Mouse (Mus musculus) forelimb bud, embryonic 11.5 days (tissue): ENCODE data around the gene Magi1.
A peak's percentile ranks its signal among the peaks of the same experiment; 100 is the strongest.

Experiments used
- DNase-seq: peaks from one replicate; pipeline ENCODE4 v3.0.0-alpha.2; 2012; ENCODE audit warnings: low read depth, low spot score

Gene Magi1

GRCm38 (mm10) chr6:94283318-94284061 is at the start of gene Magi1:
Gene Magi1, minus strand, starts transcription at chr6:94283917.
- DNase-seq: peak; percentile 97

GRCm38 (mm10) chr6:94327143-94327542 is 43.4 kb upstream of the Magi1 start:
- DNase-seq: no peak

- no peak for DNase-seq
Measured at GRCm38 (mm10) chr6:94316886-94317285, 33.2 kb upstream of the Magi1 start.

- no peak for DNase-seq
Measured at GRCm38 (mm10) chr6:94312285-94312684, 28.6 kb upstream of the Magi1 start.

GRCm38 (mm10) chr6:94308498-94308897 is 24.8 kb upstream of the Magi1 start:
- no peak for DNase-seq

GRCm38 (mm10) chr6:94303512-94303911 is 19.8 kb upstream of the Magi1 start:
- no peak for DNase-seq

GRCm38 (mm10) chr6:94301804-94302203 is 18.1 kb upstream of the Magi1 start:
- no peak for DNase-seq

GRCm38 (mm10) chr6:94300562-94300961 is 16.8 kb upstream of the Magi1 start:
- DNase-seq: no peak

- DNase-seq: no peak
Measured at GRCm38 (mm10) chr6:94287387-94287786, 3.7 kb upstream of the Magi1 start.

GRCm38 (mm10) chr6:94286555-94286954 is 2.8 kb upstream of the Magi1 start:
- DNase-seq: no peak

GRCm38 (mm10) chr6:94284089-94284825 is 540 bp upstream of the Magi1 start:
- peak; percentile 33 for DNase-seq

- DNase-seq: peak; percentile 43
Measured at GRCm38 (mm10) chr6:94282301-94283241, 1.1 kb downstream of the Magi1 start.

- no peak for DNase-seq
Measured at GRCm38 (mm10) chr6:94281606-94282280, 2.0 kb downstream of the Magi1 start.

- DNase-seq: no peak
Measured at GRCm38 (mm10) chr6:94273941-94274340, 9.8 kb downstream of the Magi1 start.

- DNase-seq: no peak
Measured at GRCm38 (mm10) chr6:94270001-94270400, 13.7 kb downstream of the Magi1 start.

GRCm38 (mm10) chr6:94269174-94269573 is 14.5 kb downstream of the Magi1 start:
- no peak for DNase-seq

GRCm38 (mm10) chr6:94265244-94265935 is 18.3 kb downstream of the Magi1 start:
- no peak for DNase-seq

- no peak for DNase-seq
Measured at GRCm38 (mm10) chr6:94264183-94264941, 19.4 kb downstream of the Magi1 start.

GRCm38 (mm10) chr6:94260831-94261230 is 22.9 kb downstream of the Magi1 start:
- no peak for DNase-seq

- no peak for DNase-seq
Measured at GRCm38 (mm10) chr6:94259981-94260380, 23.7 kb downstream of the Magi1 start.
